Mouse (Mus musculus) embryo, embryonic 11.5 days (tissue): ENCODE measurements around the gene Tubgcp2.
A peak's percentile ranks its signal among the peaks of the same experiment; 100 is the strongest.

Experiments
- DNase-seq: peaks from one replicate; pipeline ENCODE4 v3.0.0-alpha.2; 2012; ENCODE audit warnings: low read depth, low spot score

Gene Tubgcp2

DNA sequence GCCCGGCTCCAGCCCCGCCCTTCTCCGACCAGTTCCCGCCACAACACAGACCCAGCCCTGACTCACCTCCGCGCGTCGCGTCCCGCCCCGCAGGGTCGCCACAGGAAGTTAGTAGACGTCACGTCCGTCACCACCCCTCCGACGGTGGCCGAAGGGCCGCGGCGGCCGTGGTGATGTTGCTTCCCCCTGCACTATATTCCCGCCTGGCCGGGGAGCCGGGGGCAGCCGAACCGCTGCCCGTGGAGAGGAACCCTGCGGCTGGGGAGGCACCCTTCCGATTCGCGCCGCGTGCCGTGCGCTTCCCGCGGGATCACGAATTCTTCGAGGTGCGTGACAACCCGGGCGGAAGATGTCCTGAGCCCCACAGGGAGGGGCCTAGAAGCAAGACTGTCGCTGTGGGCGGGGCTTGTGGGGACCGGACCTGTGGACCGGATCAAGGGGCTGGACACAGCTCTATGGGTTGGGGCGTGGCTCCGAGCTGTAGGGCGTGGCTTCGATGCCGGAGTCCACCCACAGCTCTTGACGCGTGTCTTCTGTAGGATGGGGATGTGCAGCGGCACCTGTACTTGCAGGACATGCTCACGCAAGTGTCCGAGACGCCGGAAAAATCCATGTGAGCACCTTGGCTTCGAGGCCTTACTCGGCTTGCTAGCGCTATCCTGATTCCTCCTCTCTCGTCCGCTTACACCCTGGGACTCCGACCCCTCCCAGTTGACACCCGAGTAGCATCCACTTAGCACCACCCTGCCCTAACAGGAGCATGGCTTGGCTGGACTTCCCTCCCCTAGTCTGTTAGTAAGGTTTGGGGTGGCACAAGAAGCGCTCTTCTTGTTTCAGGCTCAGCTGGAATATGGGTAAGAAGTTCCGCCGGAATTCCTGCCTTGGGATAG, at the start of gene Tubgcp2, which contains the start of gene Zfp511:
Gene Tubgcp2, minus strand, starts transcription at position 389 of the 890 bp plus-strand sequence.
Gene Zfp511, plus strand, starts transcription at position 111 of the 890 bp plus-strand sequence.
- DNase-seq: peak; percentile 93

DNA sequence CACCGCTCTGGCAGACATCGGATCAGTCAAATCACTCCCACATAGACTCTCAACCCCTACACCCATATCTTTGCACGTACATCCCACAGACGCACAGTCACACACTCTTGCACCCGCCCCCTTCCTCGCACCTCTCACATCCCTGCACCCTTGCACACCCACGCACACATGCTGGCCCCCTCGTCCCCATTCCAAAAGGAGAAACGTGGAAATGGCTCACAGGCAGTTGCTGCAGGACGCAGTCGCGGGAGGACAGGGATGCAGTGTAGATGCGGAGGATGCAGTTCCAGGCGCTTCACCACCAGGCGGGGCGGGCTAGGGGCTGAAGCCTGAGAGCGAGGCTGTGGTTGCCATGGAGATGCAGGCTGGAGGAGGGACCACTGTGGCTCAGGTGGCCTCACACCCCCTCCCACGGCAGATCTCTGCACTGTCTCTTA, 45.8 kb upstream of the Tubgcp2 start, which contains the start of gene Caly:
Gene Caly, minus strand, starts transcription at position 307 of the 437 bp plus-strand sequence.
- DNase-seq: no peak

DNA sequence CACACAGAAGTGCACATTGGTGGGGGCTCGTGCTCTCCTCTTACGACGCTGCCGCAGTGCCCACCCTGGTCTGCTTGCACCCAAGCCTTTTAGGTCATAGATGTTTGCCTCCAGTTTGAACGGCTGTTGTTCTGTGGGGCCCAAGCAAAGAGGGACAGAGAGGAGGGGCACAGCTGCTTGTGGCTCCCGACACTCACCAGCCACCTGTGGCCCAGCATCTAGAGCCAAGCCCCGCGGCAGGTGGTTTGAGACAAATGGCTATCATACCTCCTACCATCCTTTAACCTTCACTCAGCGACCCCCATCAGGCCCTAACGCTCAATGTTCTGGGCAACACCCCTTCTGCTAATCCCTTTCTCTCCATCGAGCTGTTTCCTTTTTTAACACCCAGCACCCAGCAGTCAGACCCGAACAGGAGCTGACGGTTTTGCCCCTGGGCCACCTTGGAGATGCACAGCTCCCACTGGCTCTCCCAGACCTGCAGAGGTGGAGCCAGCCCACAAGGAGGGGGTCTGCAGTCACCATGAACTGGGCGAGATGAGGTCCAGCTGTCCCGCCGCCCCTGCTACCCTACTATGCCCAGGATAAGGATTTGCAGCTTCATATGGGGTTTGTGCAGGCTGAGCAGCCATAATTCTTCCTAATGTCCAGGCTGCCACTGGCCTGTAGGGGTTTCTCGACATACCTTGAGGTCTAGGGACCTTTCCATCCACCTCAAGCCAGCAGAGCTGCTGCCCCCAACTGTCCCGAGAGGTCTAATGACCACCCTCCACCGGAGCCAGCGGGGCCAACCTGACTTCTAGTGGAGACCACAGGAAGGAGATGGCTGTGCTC, 45.2 kb upstream of the Tubgcp2 start:
- DNase-seq: no peak

DNA sequence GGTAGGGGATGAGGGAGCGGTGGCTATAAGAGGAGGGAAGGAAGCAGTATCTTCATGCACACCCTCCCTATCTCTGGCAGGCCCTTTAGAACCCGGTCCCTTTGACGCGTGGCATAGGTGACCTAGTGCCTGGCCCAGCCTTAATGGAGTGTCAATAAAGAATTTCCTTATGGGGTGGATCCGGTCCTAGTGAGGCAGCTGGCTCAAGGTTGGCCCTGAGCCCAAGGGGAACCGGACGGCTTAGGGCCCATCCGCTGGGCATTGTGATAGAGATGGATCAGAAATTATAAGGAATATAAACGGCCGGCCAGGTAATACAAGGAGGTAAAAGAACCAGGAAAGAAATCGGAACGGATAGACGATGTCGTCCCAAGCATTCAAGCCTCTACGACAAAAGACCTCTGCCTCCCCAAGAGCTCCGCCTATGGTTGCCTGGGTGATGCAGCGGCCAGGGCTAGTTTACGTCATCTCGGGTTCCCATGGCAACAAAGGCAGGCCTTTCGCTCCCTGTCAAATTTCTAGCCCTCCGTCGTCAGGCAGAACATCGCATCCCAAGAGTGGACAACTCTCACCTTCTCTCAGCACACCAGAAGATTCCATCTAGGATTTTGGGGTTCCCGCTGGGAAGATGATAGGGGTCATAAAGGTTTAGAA, 44.2 kb upstream of the Tubgcp2 start:
- DNase-seq: peak; percentile 78

DNA sequence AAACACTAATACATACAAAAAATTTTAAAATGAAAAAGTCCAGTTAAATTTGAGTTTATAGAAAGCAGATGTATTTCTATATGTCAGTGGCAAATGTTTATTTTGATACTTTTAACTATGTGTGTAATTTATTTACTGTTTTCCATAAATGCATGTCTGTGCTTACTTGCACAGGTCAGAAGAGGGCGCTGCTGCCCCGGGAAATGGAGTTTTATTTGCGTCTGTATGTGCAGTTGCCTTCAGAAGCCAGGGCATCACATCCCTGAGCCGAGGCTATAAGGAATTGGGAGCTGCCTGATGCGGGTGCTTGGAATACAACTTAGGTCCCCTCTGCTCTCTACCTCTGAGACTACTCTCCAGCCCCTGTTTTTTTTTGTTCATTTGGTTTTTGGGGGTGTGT, 42.2 kb upstream of the Tubgcp2 start:
- DNase-seq: peak; percentile 69

DNA sequence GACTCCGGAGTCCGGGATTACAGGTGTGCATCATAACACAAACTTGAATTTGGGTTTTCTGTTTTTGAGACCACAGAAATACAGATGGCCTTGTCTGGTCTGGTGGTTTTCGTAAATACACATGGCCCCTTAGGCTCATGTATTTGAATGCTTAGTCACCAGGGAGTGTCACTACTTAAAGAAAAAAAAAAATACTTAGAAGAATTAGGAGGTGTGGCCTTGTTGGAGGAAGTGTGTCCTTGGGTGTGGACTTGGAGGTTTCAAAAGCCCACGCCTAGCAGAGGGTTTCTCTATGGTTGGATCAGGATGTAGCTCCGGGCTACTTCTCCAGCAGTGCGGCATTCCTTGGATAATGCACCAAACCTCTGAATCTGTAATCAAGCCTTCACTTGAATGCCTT, 41.2 kb upstream of the Tubgcp2 start:
- no peak for DNase-seq

DNA sequence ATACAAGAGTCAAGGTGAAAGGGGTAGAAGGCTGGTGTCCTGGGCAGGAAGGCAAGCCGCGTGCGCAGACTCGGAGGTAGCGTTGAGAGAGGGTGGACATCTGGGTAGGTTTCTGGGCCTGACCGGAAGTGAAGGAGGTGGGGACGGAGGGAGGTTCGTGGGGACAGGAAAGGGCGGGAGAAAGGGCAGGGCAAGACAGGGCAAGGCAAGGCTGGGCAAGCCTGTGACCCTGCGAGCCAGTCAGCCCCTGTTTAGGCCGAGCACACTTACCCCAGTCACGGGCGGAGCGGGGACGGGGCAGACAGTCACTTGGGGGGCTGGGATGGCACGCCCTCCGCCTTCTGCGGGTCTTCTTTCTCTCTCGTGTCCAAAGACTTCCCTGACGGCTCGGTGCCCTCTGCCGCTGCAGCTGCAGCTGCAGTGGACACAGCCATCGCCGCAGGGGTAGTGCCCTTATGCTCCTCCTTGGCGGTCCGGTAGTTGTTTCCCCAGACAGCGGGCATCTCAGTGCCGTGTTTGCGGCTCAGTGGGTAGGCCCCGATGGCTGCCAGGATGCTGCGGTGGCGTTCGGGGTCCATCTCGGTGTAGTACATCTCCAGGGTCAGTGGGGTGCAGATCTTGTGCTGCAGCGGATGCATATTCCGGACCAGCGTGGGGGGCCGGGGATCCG, 33.7 kb upstream of the Tubgcp2 start:
- no peak for DNase-seq

DNA sequence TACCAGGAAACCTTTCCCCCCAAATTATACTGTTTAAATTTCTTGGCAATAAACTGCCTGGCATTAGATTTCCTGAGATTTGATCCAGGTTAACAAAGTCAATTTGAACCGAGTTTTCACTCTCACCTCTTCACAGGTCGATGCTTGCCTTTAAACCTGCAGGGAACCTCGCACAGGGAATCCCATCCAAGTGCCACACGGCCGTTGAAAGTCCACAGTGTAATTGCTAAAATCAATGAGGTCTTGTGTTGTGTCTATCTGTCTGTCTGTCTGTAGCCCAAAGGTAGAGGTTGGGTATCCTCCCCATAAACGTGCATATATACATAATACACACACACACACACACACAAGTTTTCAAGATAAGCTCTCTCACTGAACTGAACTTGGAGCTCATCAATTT, 30.9 kb upstream of the Tubgcp2 start:
- no peak for DNase-seq

DNA sequence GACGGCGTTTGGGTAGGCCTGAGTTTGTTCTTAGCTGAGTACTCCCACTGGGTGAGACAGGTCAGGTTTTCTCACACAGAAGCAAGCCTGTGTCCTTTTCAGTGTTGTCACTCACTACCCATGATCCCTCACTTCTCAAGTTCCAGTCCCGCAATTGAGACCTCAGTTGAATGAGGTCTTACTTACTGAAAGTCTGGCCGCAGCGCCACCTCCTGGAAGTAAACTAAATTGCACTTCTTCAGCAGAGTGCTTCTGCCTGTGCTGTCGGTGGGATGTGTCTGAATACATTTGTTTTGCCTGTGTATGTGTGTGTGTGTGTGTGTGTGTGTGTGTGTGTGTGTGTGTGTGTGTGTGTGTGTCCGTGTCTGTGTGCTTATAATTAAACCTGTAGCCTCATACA, 26.6 kb upstream of the Tubgcp2 start:
- no peak for DNase-seq

DNA sequence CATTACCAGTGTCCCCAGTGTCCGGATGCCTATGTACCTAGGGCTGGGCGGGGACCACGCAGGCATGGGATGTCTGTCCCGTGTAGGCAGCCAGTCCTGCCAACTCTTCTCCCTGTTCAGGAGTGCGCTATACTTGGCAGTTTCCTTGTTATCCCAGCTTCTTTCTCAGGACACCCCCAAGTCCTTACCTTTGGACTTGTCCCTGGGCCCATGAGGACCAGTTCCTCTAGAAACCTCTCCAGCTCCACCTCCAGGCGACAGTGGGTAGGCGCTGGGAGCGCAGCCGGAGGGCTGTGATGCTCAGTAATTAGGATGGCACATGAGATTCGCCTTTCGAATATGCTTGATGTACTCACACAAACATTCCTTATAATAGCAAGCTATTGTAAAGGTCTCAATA, 25.8 kb upstream of the Tubgcp2 start:
- DNase-seq: no peak

DNA sequence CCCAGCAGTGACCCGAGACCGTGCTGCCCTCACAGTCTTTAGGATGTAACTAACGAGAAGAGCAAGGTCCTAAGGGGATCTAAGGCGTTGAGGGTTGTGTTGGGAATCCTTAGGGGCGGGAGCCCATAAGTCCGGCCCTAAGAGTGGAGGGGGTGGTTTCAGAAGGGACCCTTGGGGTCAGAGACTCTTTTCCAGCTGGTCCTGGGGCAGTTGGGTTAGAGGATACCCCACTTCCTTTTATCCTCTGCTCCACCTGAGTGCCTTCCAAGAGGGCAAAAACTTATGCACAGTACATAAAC, 25.3 kb upstream of the Tubgcp2 start:
- DNase-seq: no peak

DNA sequence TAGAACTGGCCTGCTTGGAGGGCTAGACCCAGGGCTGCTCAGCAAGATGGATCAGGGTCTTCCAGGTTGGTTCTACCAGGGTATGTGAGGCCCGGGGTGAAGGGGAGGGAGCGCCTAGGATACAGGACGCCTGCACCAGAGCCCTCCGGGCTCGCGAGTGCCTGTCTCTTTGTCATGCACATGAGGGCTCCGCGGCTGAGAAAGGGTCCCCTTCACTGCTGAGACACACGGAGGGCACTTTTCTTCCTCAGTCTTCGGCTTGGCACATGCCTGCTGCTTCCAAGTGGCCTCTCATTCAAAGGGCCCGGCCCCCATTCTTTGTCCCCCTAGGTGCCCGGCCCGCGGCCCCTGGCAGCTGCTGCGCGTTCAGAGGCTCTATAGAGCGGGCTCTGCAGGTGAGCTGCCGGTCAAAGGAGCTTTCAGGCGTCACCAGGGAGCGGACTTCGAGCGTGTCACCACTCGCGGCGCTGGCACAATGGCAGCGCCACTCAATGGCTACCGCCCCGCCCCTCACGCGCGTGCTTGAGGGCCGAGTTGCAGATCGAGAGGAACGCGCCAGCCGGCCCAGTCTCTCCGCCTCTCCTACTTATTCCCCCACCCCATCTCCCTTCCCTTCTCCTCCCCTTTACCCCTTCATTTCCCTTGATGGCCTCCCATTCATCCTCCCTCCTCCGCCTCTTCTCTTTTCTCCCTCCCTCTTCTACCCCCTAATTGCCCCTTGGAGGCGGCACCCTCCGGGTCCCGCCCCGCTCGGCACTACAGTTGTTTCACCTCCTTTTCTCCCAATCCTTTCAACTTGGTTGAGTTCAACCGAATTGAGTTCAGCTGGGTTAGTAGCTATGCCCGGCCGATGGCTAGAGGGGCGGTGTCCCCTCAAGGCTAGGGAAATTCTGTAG, 24.7 kb upstream of the Tubgcp2 start:
- no peak for DNase-seq

DNA sequence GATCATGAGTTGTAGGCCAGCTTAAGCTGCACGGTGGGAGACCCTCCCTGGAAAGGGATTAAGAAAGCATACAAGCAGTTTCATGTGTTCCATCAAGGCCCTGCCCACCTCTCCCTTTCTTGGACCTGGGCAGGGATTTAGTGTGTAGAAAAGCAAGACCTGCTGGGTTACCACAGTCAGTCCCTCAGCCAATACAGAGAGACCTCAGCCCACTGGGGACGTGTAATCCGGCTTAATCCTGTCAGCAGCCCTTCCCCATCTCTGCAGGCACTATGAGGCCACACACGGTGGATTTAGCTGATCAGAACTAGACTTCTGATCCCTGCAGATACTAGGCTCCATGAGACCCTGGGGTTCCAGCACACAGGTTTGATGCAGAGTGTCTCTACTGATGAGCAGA, 23.1 kb upstream of the Tubgcp2 start:
- no peak for DNase-seq

DNA sequence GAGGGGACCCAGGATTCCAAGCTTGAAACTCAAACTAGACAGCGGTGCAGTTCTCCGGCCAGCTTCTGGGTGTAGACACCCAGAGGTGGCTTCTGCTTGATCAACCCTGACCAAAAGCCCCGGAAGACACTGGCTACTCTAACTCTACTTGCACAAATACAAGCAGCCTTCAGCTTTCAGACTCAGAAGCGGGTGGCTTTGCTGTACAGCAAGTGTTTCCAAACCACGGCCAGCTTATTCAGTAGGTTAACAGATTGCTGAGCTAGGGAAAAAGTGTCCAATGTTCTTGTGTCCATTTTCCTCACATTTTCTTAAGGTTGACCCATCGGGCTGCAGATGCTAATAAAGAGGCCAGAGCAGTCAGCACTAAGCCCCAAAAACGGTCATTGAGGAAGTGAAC, 22.1 kb upstream of the Tubgcp2 start:
- no peak for DNase-seq

DNA sequence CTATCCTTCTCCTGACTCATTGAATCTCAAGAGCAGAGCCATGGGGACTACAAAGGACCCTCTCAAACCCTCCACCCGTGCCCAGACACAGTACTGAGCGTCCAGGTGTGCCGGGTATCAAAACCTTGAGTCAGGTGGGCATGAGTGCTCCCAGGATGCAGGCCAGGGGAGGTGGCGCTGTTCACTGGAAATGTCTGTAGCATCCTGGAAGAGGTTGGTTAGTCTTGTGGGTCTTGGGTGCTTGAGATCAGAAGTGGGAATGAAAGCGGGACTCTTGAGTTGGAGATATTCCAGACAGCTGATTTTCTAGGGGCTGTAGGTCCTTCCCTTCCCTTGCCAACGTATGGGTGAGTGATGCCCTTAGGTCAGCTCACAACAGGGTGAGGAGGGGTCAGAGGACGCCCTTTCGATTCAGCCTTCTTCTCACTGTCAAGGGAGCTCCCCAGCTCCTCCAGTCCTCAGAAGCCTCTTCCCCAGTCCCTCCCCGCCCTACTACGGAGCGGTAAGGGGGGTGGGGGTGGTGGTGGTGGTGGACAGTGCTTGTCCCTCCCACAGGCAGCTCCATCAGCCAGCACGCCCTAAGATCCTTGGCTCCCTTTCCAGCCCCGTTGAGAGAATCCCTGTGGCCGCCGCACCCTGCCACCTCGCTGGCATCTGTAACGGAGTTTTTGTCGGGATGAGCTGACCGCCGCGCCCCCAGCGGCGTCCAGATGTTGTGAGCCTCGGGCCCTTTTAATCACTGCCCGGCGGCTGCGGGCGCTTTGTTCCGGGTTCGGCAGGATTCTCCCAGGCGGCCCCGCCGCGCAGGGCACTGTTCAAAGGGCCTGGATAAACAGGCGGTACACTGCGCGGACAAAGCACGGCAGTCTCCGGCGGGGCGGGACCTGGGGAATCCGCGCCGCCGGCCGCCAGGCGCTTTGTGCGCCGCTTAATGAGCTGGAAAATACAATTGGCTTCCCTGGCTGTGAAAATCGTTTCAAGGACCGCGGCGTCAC, 21.2 kb upstream of the Tubgcp2 start:
- peak; percentile 63 for DNase-seq

DNA sequence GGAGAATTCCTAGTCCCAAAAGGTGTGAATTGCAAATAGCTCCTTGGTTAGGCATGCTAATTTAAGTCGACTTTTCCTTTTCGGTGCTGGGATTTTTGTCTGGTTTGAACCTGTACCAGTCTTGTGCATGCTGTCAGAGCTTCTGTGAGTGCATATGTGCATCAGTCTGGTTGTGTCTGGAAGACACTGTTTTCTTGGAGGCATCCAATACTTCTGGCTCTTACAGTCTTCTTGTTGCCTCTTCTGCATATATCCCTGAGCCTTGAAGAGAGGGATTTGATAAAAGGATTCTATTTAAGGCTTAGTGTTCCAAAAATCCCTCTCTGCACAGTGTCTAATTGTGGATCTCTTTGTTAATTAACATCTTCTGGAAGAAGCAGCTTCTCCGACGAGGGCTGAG, 17.7 kb upstream of the Tubgcp2 start:
- DNase-seq: no peak

DNA sequence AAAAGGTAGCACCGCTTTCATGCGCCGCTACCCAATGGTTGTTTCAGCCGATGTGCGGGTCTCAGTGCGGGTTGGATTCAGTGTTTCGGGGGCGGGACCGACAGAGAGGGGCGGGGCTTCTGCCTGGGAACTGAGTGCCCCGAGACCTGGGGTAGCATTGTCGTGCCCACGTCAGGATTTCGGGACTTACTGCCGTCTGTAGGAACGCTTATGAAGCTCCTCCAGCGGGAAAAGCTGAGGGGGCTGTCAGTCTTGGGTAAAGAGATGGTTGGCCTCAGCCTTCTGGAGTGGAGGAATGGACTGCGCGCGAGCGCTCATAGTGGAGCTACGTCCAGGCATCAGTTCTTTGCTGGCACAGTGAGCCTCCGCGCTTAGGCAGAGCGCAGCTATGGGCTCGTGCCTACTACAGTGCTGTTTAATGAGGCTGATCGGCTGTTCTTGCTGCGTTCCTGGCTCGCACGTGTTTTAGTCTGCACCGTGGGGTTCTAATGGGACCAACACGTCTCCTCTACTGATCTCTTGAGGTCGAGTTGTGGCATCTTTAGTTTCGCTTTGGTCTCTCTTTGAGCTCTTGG, 12.7 kb upstream of the Tubgcp2 start:
- no peak for DNase-seq

DNA sequence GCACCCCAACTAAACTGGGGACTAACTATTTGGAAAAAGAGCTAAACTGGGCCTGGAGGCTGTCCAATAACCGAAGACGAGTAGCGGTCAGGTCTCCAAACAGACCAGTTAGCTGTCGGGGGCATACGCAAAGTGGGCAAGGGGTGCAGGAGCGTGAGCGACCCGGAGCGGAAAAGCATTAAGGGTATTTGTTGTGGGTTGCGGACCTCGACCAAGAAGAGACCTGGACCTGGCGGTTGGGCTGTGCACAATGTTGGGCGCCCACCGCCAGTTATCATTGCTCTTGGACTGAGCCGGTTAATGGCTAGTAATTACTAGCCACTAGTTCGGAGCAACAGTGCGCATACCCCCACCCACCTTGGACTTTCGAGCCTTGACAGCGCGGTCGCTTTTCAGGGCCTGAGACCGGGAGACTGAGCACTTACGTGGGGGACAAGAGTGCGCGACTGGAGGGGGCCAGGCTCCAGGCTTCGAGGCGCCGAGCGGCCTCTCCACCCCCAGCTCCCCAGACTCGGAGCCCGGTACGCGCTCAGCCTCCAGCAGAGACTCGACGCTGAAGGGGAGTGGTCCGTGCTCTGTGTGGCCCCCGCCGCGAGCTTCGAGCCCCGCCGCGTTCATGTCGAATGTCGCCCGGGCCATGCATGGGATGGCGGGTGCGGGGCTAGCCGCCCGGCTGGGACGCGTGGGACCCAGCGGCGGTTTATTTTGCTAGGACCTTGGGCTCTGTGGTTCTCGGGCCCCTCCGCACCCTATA, 12.1 kb upstream of the Tubgcp2 start, which contains the start of gene Msx3:
Gene Msx3, minus strand, starts transcription at position 729 of the 754 bp plus-strand sequence.
- no peak for DNase-seq
